Mouse (Mus musculus) hindbrain, embryonic 14.5 days (tissue): ENCODE results near the gene Zfp628. TPM values are rescaled to one million over a fixed set of nuclear protein-coding genes. Genes with fewer than 3 reads are reported as not detected.

Source experiments
- polyA plus RNA-seq: library from polyadenylated mRNA; unstranded; fragments of >200 nt; fragmentation: Nextera tagmentation; extraction: Ambion mirVana; gene quantifications from 2 replicates; pipeline ENCODE4 v1.2.1, GENCODE M21; 2014

The Zfp628 gene
- polyA plus RNA-seq, 1 experiment from 2014 or later = 4.2 TPM

Other genes with a start within 250 kb of the Zfp628 start
- gene Hspbp1, start 230.1 kb upstream of the Zfp628 start, polyA plus RNA-seq = 146 and 154 TPM in 2 replicates
- 10.3 and 10.5 TPM in 2 replicates for gene Brsk1, start 224.6 kb upstream of the Zfp628 start, polyA plus RNA-seq
- gene Tmem150b, start 190.0 kb upstream of the Zfp628 start, polyA plus RNA-seq = 0.12 and 0.24 TPM in 2 replicates
- gene Kmt5c, start 175.1 kb upstream of the Zfp628 start, polyA plus RNA-seq = 44.9 and 53.7 TPM in 2 replicates
- 18.6 and 19.7 TPM in 2 replicates for gene Cox6b2, start 162.1 kb upstream of the Zfp628 start, polyA plus RNA-seq
- not detected in 2 replicates for gene Fam71e2, start 143.9 kb upstream of the Zfp628 start, polyA plus RNA-seq
- 0.35 and 0.41 TPM in 2 replicates for gene Il11, start 132.4 kb upstream of the Zfp628 start, polyA plus RNA-seq
- gene Tmem190, start 132.3 kb upstream of the Zfp628 start, polyA plus RNA-seq = not detected in 2 replicates
- 3.2 and 4.1 TPM in 2 replicates for gene Tmem238, start 125.6 kb upstream of the Zfp628 start, polyA plus RNA-seq
- gene Rpl28, start 122.3 kb upstream of the Zfp628 start, polyA plus RNA-seq = 175 and 192 TPM in 2 replicates
- 285 and 293 TPM in 2 replicates for gene Ube2s, start 102.6 kb upstream of the Zfp628 start, polyA plus RNA-seq
- gene Shisa7, start 70.5 kb upstream of the Zfp628 start, polyA plus RNA-seq = 13.1 and 15.6 TPM in 2 replicates
- gene Isoc2b, start 45.0 kb upstream of the Zfp628 start, polyA plus RNA-seq = 2.8 and 3.7 TPM in 2 replicates
- 0.47 and 0.82 TPM in 2 replicates for gene Isoc2a, start 38.1 kb upstream of the Zfp628 start, polyA plus RNA-seq
- 0.25 and 0.43 TPM in 2 replicates for gene Gm36210, start 8.7 kb upstream of the Zfp628 start, polyA plus RNA-seq
- 23.3 and 23.6 TPM in 2 replicates for gene Nat14, start 6.8 kb downstream of the Zfp628 start, polyA plus RNA-seq
- gene Ssc5d, start 10.6 kb downstream of the Zfp628 start, polyA plus RNA-seq = 0.74 and 0.82 TPM in 2 replicates
- gene Sbk2, start 49.2 kb downstream of the Zfp628 start, polyA plus RNA-seq = 0.21 TPM in 1 of 2 replicates, not detected in the other
- 0.39 and 0.67 TPM in 2 replicates for gene Sbk3, start 56.0 kb downstream of the Zfp628 start, polyA plus RNA-seq
- gene Zfp579, start 80.9 kb downstream of the Zfp628 start, polyA plus RNA-seq = 51.5 and 55.4 TPM in 2 replicates
- gene Zfp524, start 99.2 kb downstream of the Zfp628 start, polyA plus RNA-seq = 8.9 and 9.2 TPM in 2 replicates
- 30.0 and 32.6 TPM in 2 replicates for gene Fiz1, start 99.5 kb downstream of the Zfp628 start, polyA plus RNA-seq
- gene Gm44973, start 100.3 kb downstream of the Zfp628 start, polyA plus RNA-seq = not detected in 2 replicates
- gene Zfp865, start 105.2 kb downstream of the Zfp628 start, polyA plus RNA-seq = 6.6 and 7.2 TPM in 2 replicates
- 53.3 and 60.1 TPM in 2 replicates for gene Ccdc106, start 105.3 kb downstream of the Zfp628 start, polyA plus RNA-seq
- not detected in 2 replicates for gene 4632433K11Rik, start 118.9 kb downstream of the Zfp628 start, polyA plus RNA-seq
- gene Zfp784, start 123.2 kb downstream of the Zfp628 start, polyA plus RNA-seq = 7.0 and 8.9 TPM in 2 replicates
- gene Zfp580, start 136.3 kb downstream of the Zfp628 start, polyA plus RNA-seq = 105 and 110 TPM in 2 replicates
- gene U2af2, start 146.9 kb downstream of the Zfp628 start, polyA plus RNA-seq = 96.6 and 103 TPM in 2 replicates
- 116 and 124 TPM in 2 replicates for gene Epn1, start 165.0 kb downstream of the Zfp628 start, polyA plus RNA-seq
- gene Rfpl4, start 201.7 kb downstream of the Zfp628 start, polyA plus RNA-seq = not detected in 2 replicates
- 0.63 and 0.64 TPM in 2 replicates for gene Rasl2-9, start 210.7 kb downstream of the Zfp628 start, polyA plus RNA-seq
- gene Vmn1r55, start 234.5 kb downstream of the Zfp628 start, polyA plus RNA-seq = 0.08 TPM in 1 of 2 replicates, not detected in the other